Comparison of ENCODE assay signal across 22 mouse cellular contexts in genomic region chr12:96129870-96130454, GRCm38 (mm10).
A peak's percentile ranks its signal among the peaks of the same experiment; 100 is the strongest.
DNase-seq lines count a peak whose midpoint lies in the region; ATAC-seq lines count a peak whose summit lies in the region.
"Had no signal": no experiment of that assay in that cellular context is flagged by ENCODE, and none has a peak within 500 bp of the region (broad histone marks: within the 10 kb centered on the region; RNA-seq: fewer than 3 reads in every experiment).

No protein-coding gene starts in this region.

- no peak overlapping the region for H3K9ac ChIP-seq in hindbrain, embryonic 16.5 days (ENCODE audit: low read depth, low read length)
- no peak overlapping the region for H3K9ac ChIP-seq in hindbrain, embryonic 14.5 days
- H3K9ac ChIP-seq in midbrain, embryonic 15.5 days: no peak overlapping the region
- H3K9ac ChIP-seq: limb, embryonic 13.5 days; liver, embryonic 14.5 days; lung, embryonic 15.5 days; neural tube, embryonic 13.5 days had no signal

- H3K27ac ChIP-seq in hindbrain, embryonic 10.5 days: no peak overlapping the region
- H3K27ac ChIP-seq in hindbrain, embryonic 16.5 days (ENCODE audit: low read depth, low read length): no peak overlapping the region
- no peak overlapping the region for H3K27ac ChIP-seq in hindbrain, embryonic 14.5 days
- no peak overlapping the region for H3K27ac ChIP-seq in midbrain, embryonic 15.5 days
- H3K27ac ChIP-seq: forebrain, embryonic 10.5 days; kidney, postnatal 0 days; limb, embryonic 13.5 days; liver, embryonic 14.5 days; lung, embryonic 15.5 days; neural tube, embryonic 13.5 days had no signal

- H3K4me1 ChIP-seq in hindbrain, embryonic 10.5 days (replicated peaks): peaks cover 10% of the 10 kb centered on the region
- H3K4me1 ChIP-seq in hindbrain, embryonic 16.5 days (ENCODE audit: control insufficient read depth, insufficient read depth, low read depth, low read length): no peaks in the 10 kb centered on the region
- no peaks in the 10 kb centered on the region for H3K4me1 ChIP-seq in hindbrain, embryonic 14.5 days (replicated peaks; ENCODE audit: control insufficient read depth, insufficient read depth, low read length)
- no peaks in the 10 kb centered on the region for H3K4me1 ChIP-seq in midbrain, embryonic 15.5 days
- H3K4me1 ChIP-seq: lung, embryonic 15.5 days had no signal

- no peak overlapping the region for H3K4me3 ChIP-seq in hindbrain, embryonic 10.5 days
- H3K4me3 ChIP-seq in hindbrain, embryonic 16.5 days (ENCODE audit: low read length): no peak overlapping the region
- H3K4me3 ChIP-seq in hindbrain, embryonic 14.5 days (replicated peaks; ENCODE audit: low read length): no peak overlapping the region
- no peak overlapping the region for H3K4me3 ChIP-seq in midbrain, embryonic 15.5 days
- H3K4me3 ChIP-seq: forebrain, embryonic 10.5 days; limb, embryonic 13.5 days; lung, embryonic 15.5 days; neural tube, embryonic 13.5 days had no signal

- ATAC-seq in hindbrain, embryonic 16.5 days: no peak
- 0 out of 2 replicates have a peak, but pooled peaks have one; percentile 48 for ATAC-seq in hindbrain, embryonic 14.5 days (ENCODE audit: low FRiP score)
- ATAC-seq in midbrain, embryonic 15.5 days (replicated peaks): peak; percentile 54; the same call in 1 of the 2 replicates

- H3K36me3 ChIP-seq in hindbrain, embryonic 10.5 days: no peaks in the 10 kb centered on the region
- H3K36me3 ChIP-seq in hindbrain, embryonic 16.5 days (ENCODE audit: control insufficient read depth, insufficient read depth, low read length): no peaks in the 10 kb centered on the region
- no peaks in the 10 kb centered on the region for H3K36me3 ChIP-seq in hindbrain, embryonic 14.5 days (replicated peaks; ENCODE audit: control insufficient read depth, insufficient read depth)
- no peaks in the 10 kb centered on the region for H3K36me3 ChIP-seq in midbrain, embryonic 15.5 days (replicated peaks)
- H3K36me3 ChIP-seq: forebrain, embryonic 10.5 days; limb, embryonic 13.5 days; lung, embryonic 15.5 days; neural tube, embryonic 13.5 days had no signal

- DNase-seq in hindbrain, embryonic 10.5 days (ENCODE audit: low spot score): peak; percentile 47
- peak; percentile 54 for DNase-seq in embryo, embryonic 10.5 days (ENCODE audit: low spot score)
- DNase-seq in hindbrain, embryonic 14.5 days (ENCODE audit: low spot score): no peak
- no peak for DNase-seq in thymus, postnatal 14 days
- no peak for DNase-seq in right cerebral cortex, postnatal 10 days (ENCODE audit: low spot score in 2 of 2)
- no peak for DNase-seq in liver
- DNase-seq: adrenal gland, adult 2 months; cerebellum, adult 9-10 months; heart, postnatal 10 days; kidney, adult 18-20 months; layer of hippocampus, postnatal 36 days; lung, postnatal 4 days; thymus, postnatal 36 days had no signal

- no peak overlapping the region for H3K4me2 ChIP-seq in hindbrain, embryonic 16.5 days (ENCODE audit: low read length)
- H3K4me2 ChIP-seq in hindbrain, embryonic 14.5 days (replicated peaks): no peak overlapping the region
- no peak overlapping the region for H3K4me2 ChIP-seq in midbrain, embryonic 15.5 days
- H3K4me2 ChIP-seq: heart, embryonic 11.5 days; limb, embryonic 13.5 days; lung, embryonic 15.5 days; neural tube, embryonic 13.5 days had no signal

- H3K9me3 ChIP-seq in hindbrain, embryonic 10.5 days: no peaks in the 10 kb centered on the region
- no peaks in the 10 kb centered on the region for H3K9me3 ChIP-seq in hindbrain, embryonic 16.5 days (ENCODE audit: control insufficient read depth, low read length)
- no peaks in the 10 kb centered on the region for H3K9me3 ChIP-seq in hindbrain, embryonic 14.5 days (ENCODE audit: control insufficient read depth, low read length)
- no peaks in the 10 kb centered on the region for H3K9me3 ChIP-seq in midbrain, embryonic 15.5 days
- H3K9me3 ChIP-seq: forebrain, embryonic 10.5 days; limb, embryonic 13.5 days; lung, embryonic 15.5 days; neural tube, embryonic 13.5 days had no signal

- 36% methylated on average over 4 of the region's 4 CpGs for WGBS in hindbrain, embryonic 10.5 days
- WGBS in hindbrain, embryonic 16.5 days: 40% methylated on average over 4 of the region's 4 CpGs
- 27% methylated on average over 4 of the region's 4 CpGs for WGBS in hindbrain, embryonic 14.5 days
- WGBS in midbrain, embryonic 15.5 days: 33% methylated on average over 4 of the region's 4 CpGs

- H3K27me3 ChIP-seq in hindbrain, embryonic 10.5 days (ENCODE audit: insufficient read depth, poor library complexity, severe bottlenecking): no peaks in the 10 kb centered on the region
- no peaks in the 10 kb centered on the region for H3K27me3 ChIP-seq in hindbrain, embryonic 16.5 days (replicated peaks; ENCODE audit: control insufficient read depth, insufficient read depth, low read length)
- H3K27me3 ChIP-seq in hindbrain, embryonic 14.5 days (ENCODE audit: control insufficient read depth, insufficient read depth, low read length): no peaks in the 10 kb centered on the region
- no peaks in the 10 kb centered on the region for H3K27me3 ChIP-seq in midbrain, embryonic 15.5 days (replicated peaks)
- H3K27me3 ChIP-seq: limb, embryonic 13.5 days; lung, embryonic 15.5 days; neural tube, embryonic 13.5 days had no signal

Comparison
In these comparisons a context has a peak if more than half of its experiments do, and no peak if none do; other contexts are left out.
1. DNase-seq: peak in hindbrain, embryonic 10.5 days (single experiment) and embryo, embryonic 10.5 days (single experiment); none in hindbrain, embryonic 14.5 days (single experiment), thymus, postnatal 14 days (single experiment), right cerebral cortex, postnatal 10 days (0 of 2) and liver (single experiment).